Mouse (Mus musculus) lung, embryonic 15.5 days (tissue): Measurements from ENCODE around the gene Lhx3. TPM values are rescaled to one million over a fixed set of nuclear protein-coding genes. Genes with fewer than 3 reads are reported as not detected.
A peak's percentile ranks its signal among the peaks of the same experiment; 100 is the strongest.

Source experiments
- ATAC-seq: fragments of 200-750 bp; cut with Nextera tagmentation; 2 replicates; pipeline ENCODE4 v1.8.0; 2017; ENCODE audit warnings: moderate number of reproducible peaks, borderline replicate concordance; ENCODE audit not compliant: low FRiP score, low TSS enrichment; ENCODE audit errors: extremely low read depth
- H3K27ac ChIP-seq: fragments of 300-500 bp; sonication (generic); 2 replicates; pipeline ENCODE4 v1.5.1; 2015; ENCODE audit warnings: moderate library complexity, mild to moderate bottlenecking, inconsistent platforms
- H3K27me3 ChIP-seq: fragments of 300-500 bp; sonication (generic); 2 replicates; pipeline ENCODE4 v1.6.1; 2015; ENCODE audit warnings: inconsistent platforms
- H3K36me3 ChIP-seq: fragments of 300-500 bp; sonication (generic); 2 replicates; pipeline ENCODE4 v1.6.1; 2015; ENCODE audit warnings: inconsistent platforms
- H3K4me1 ChIP-seq: fragments of 300-500 bp; sonication (generic); 2 replicates; pipeline ENCODE4 v1.6.1; 2015; ENCODE audit warnings: inconsistent platforms
- H3K4me2 ChIP-seq: fragments of 300-500 bp; sonication (generic); 2 replicates; pipeline ENCODE4 v1.6.1; 2015; ENCODE audit warnings: inconsistent platforms, mild to moderate bottlenecking, moderate library complexity
- H3K4me3 ChIP-seq: fragments of 300-500 bp; sonication (generic); 2 replicates; pipeline ENCODE4 v1.5.1; 2015; ENCODE audit warnings: mild to moderate bottlenecking, inconsistent platforms
- H3K9ac ChIP-seq: fragments of 300-500 bp; sonication (generic); 2 replicates; pipeline ENCODE4 v1.6.1; 2015; ENCODE audit warnings: inconsistent platforms
- H3K9me3 ChIP-seq: fragments of 300-500 bp; sonication (generic); 2 replicates; pipeline ENCODE4 v1.6.1; 2016; ENCODE audit warnings: inconsistent platforms
- WGBS: fragments of 180-500 bp; shearing (Covaris S2); methylation state at CpG from one replicate; pipeline ENCODE4 v1.1.7; 2015; 5-methylcytosine and 5-hydroxymethylcytosine counted together
- polyA plus RNA-seq: library from polyadenylated mRNA; unstranded; fragments of >200 nt; fragmentation: Nextera tagmentation; extraction: Ambion mirVana; gene quantifications from 2 replicates; pipeline ENCODE4 v1.2.1, GENCODE M21; 2015

Lhx3 gene
- not detected in 2 replicates for polyA plus RNA-seq

GRCm38 (mm10) chr2:26208126-26208789 lies at the start of gene Lhx3:
Gene Lhx3, minus strand, starts transcription at chr2:26208289.
- Histone ChIP-seq H3K9ac (no peak within 1 kb of the TSS), H3K4me2 (no peak within 1 kb of the TSS), H3K36me3 (peaks cover 26% of the 10 kb centered on the region), H3K4me3 (no peak within 1 kb of the TSS), H3K27ac (no peak within 1 kb of the TSS), H3K9me3 (no peaks in the 10 kb centered on the region), H3K27me3 (peaks cover 48% of the 10 kb centered on the region), H3K4me1 (peaks cover 4% of the 10 kb centered on the region; the same call in 1 of the 2 replicates)
- ATAC-seq, result peak; percentile 73
- 5% methylated on average over 19 of the region's 19 CpGs for WGBS

- no peak overlapping the region for H3K9ac ChIP-seq
- no peaks in the 10 kb centered on the region for H3K9me3 ChIP-seq
- 0 out of 2 replicates have a peak, but pooled peaks cover 3% of the 10 kb centered on the region for H3K4me1 ChIP-seq
- H3K36me3 ChIP-seq, result no peaks in the 10 kb centered on the region
- no peak overlapping the region for H3K4me2 ChIP-seq
- no peak overlapping the region for H3K4me3 ChIP-seq
- WGBS, result 79% methylated on average over 16 of the region's 16 CpGs
- no peaks in the 10 kb centered on the region for H3K27me3 ChIP-seq
- ATAC-seq, result no peak
- H3K27ac ChIP-seq, result no peak overlapping the region
Observed at GRCm38 (mm10) chr2:26257315-26258096, 49.4 kb upstream of the Lhx3 start.

DNA sequence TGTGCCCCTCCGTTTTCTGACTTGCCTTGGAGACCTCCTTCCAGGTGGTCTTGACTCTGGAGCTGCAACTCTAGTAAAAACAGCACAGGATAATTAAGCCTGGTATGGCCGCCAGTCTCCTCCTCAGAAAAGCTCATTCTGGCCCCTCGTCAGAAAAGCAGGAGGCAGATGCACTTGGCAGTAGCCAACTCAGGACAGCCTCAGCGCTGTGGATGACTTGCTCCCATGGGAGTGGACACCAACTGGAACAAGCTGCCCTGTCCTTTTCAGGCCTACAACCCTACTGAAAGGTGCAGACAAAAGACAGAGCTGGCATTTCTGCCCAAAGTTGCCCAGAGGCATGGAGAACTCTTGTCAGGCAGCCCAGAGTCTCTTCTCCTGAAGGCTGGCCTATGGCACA lies 46.7 kb upstream of the Lhx3 start:
- Histone ChIP-seq H3K4me3 (no peak overlapping the region), H3K27me3 (no peaks in the 10 kb centered on the region), H3K27ac (no peak overlapping the region), H3K4me1 (0 out of 2 replicates have a peak, but pooled peaks cover 3% of the 10 kb centered on the region), H3K9ac (no peak overlapping the region), H3K9me3 (no peaks in the 10 kb centered on the region), H3K36me3 (no peaks in the 10 kb centered on the region), H3K4me2 (no peak overlapping the region)
- 59% methylated on average over 4 of the region's 4 CpGs for WGBS
- ATAC-seq, result no peak

DNA sequence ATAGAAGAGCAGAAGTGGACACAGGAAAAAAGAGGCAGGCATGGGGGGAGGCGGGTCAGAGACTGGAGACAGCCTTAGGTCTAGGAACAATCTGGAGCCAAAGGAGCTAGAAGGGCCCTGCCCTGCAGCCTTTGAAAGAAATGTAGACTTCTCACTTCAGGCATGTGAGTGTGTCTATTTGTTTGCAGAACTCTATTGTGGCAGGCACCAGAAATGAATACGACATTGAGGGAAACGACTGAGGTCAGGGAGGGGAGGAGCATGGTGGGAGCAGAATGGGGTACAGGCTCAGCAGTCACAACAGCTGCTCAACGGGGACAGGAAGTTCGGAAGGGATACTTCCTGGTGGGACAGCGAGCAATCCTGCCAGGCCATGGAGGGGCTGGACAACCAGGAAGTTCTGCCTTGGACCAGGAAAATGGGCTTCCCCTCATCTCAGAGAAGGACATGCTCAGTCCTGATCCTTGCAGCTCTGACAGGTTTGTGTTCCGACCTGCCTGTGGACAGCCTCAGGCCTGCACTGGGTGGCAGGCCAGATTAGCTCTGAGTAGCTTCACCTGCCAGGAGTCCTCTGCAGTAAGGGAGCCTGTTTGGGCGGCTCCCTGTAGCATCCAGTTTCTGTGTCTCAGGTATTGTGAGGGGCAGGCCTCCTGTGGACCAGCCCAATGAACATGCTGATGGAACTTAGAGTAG lies 44.6 kb upstream of the Lhx3 start:
- no peak overlapping the region for H3K27ac ChIP-seq
- ATAC-seq, result no peak
- no peaks in the 10 kb centered on the region for H3K9me3 ChIP-seq
- H3K27me3 ChIP-seq, result no peaks in the 10 kb centered on the region
- H3K4me2 ChIP-seq, result no peak overlapping the region
- no peak overlapping the region for H3K4me3 ChIP-seq
- WGBS, result 45% methylated on average over 8 of the region's 8 CpGs
- H3K36me3 ChIP-seq, result no peaks in the 10 kb centered on the region
- H3K9ac ChIP-seq, result no peak overlapping the region
- no peaks in the 10 kb centered on the region for H3K4me1 ChIP-seq

GRCm38 (mm10) chr2:26247531-26247930 lies 39.4 kb upstream of the Lhx3 start:
- Histone ChIP-seq H3K36me3 (no peaks in the 10 kb centered on the region), H3K4me3 (no peak overlapping the region), H3K4me2 (no peak overlapping the region), H3K4me1 (no peaks in the 10 kb centered on the region), H3K27ac (no peak overlapping the region), H3K9me3 (no peaks in the 10 kb centered on the region), H3K27me3 (no peaks in the 10 kb centered on the region), H3K9ac (no peak overlapping the region)
- 46% methylated on average over 3 of the region's 3 CpGs for WGBS
- ATAC-seq, result no peak

DNA sequence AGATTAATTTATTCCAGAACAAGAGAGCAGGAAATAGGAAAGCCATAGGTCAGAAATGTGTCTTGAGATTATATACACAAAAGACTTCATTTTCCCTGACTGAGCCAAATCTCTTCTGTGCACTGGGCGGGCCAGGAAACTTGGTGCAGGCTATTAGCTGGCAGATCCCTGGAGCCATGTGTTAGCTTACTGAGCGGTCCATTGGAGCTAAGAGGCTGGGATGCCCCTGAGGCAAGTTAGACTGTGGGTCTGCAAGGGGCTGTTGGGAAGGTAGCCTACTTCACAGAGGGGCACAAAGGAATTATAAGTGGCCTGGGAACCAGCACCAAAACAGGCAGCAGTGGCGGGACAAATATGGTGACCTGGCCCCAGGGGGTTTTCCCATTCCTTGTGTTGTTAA lies 32.8 kb upstream of the Lhx3 start:
- peaks cover 26% of the 10 kb centered on the region for H3K4me1 ChIP-seq
- ATAC-seq, result no peak
- H3K36me3 ChIP-seq, result no peaks in the 10 kb centered on the region
- H3K27ac ChIP-seq, result 0 out of 2 replicates have a peak overlapping the region, but pooled peaks have one; percentile 37
- no peak overlapping the region for H3K4me2 ChIP-seq
- no peaks in the 10 kb centered on the region for H3K27me3 ChIP-seq
- no peak overlapping the region for H3K4me3 ChIP-seq
- no peaks in the 10 kb centered on the region for H3K9me3 ChIP-seq
- 51% methylated on average over 3 of the region's 3 CpGs for WGBS
- no peak overlapping the region for H3K9ac ChIP-seq

DNA sequence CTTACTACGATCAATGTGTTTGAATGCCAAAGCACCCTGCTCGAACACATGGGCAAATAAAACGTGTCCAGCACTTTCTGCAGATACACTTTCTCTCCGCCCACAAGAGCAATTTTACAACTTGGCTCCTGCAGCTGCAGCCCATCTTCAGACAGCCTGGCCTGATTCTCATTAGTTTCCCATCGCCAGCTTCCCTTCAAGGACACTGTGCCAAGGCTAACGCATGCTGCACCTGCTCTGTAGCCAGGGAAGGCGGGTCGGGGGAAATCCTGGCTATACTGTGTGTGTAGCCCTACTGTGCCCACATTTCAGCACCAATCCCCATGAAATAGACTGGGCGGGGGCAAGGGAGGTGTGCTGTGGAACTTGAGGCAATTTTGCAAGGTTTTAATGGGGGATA lies 32.2 kb upstream of the Lhx3 start:
- Histone ChIP-seq H3K27ac (peak overlapping the region; percentile 32; the same call in 1 of the 2 replicates), H3K9ac (no peak overlapping the region), H3K4me1 (peaks cover 26% of the 10 kb centered on the region), H3K9me3 (no peaks in the 10 kb centered on the region), H3K36me3 (no peaks in the 10 kb centered on the region), H3K4me3 (no peak overlapping the region), H3K4me2 (no peak overlapping the region; the same call in 1 of the 2 replicates), H3K27me3 (no peaks in the 10 kb centered on the region)
- ATAC-seq, result peak; percentile 40; the same call in 1 of the 2 replicates
- 27% methylated on average over 9 of the region's 9 CpGs for WGBS

DNA sequence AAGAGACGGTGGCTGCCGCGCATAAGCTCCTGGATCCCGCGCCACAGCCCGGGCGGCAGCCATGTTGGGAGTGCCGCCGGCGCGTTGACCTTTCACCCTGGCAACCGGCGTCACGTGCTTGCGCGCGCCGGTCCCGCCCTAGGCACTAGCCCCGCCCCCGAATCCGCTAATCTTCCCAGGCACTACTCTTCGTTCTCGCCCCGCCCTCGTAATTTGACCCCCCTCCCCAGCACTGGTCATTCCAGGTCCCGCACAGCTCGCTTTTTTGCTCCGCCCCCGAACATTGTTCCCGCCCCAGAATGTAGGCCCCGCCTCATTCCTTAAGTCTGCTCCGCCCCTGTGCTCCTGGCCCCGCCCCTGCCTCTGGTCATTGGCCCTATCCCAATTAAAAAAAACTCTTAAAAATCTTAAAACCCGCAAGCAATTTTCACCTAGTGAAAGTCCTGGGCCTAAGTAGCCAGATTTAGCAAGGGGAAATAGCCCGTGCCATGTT lies 29.2 kb upstream of the Lhx3 start, which contains the start of gene Qsox2:
Qsox2 (minus strand) TSS at position 236 of the 493 bp plus-strand sequence.
- H3K27ac ChIP-seq, result peak within 1 kb of the TSS; percentile 67
- H3K36me3 ChIP-seq, result no peaks in the 10 kb centered on the region
- no peaks in the 10 kb centered on the region for H3K9me3 ChIP-seq
- peak within 1 kb of the TSS; percentile 80 for H3K9ac ChIP-seq
- H3K27me3 ChIP-seq, result no peaks in the 10 kb centered on the region
- H3K4me3 ChIP-seq, result peak within 1 kb of the TSS; percentile 93
- ATAC-seq, result peak; percentile 90
- H3K4me1 ChIP-seq, result peaks cover 26% of the 10 kb centered on the region
- WGBS, result under 1% methylated on average over 36 of the region's 36 CpGs
- peak within 1 kb of the TSS; percentile 89 for H3K4me2 ChIP-seq

DNA sequence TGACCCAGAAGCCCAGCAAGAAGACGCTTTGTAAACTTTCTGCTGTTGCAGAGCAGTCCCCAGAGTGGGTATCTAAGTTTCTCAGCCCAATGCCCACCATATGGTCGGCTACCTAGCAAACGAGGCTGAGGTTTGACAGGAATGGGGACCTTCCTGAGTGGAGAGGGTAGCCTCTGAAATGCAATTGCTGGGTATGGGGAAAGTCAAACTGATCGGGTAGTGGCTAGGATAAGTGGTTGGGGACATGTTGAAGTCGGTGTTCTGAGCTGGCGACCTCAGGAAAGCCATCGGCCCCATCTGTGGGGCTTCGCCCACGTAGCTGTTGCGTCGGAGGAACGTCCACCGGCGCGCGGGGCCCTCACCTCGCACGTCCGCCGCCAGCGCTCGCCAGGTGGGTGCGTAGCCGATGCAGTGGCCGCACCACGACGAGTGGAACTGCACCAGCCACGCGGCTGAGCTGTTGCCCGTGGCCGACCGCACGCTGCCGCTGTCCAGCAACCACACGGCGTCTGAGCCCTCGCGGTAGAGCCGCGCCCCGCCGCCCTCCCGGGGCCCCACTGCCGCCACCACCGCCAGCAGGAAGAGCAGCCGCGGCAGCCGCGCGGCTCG lies 28.7 kb upstream of the Lhx3 start:
- Histone ChIP-seq H3K27ac (peak overlapping the region; percentile 67), H3K4me2 (peak overlapping the region; percentile 89), H3K9me3 (no peaks in the 10 kb centered on the region), H3K27me3 (no peaks in the 10 kb centered on the region), H3K4me3 (peak overlapping the region; percentile 93), H3K4me1 (peaks cover 26% of the 10 kb centered on the region), H3K36me3 (no peaks in the 10 kb centered on the region), H3K9ac (peak overlapping the region; percentile 80)
- whole genome bisulfite sequencing, result under 1% methylated on average over 51 of the region's 51 CpGs
- ATAC-seq, result peak; percentile 61

- no peaks in the 10 kb centered on the region for H3K27me3 ChIP-seq
- H3K9ac ChIP-seq, result no peak overlapping the region
- no peaks in the 10 kb centered on the region for H3K9me3 ChIP-seq
- 70% methylated on average over 2 of the region's 2 CpGs for WGBS
- H3K4me1 ChIP-seq, result peaks cover 10% of the 10 kb centered on the region
- no peak overlapping the region for H3K4me2 ChIP-seq
- no peak overlapping the region for H3K27ac ChIP-seq
- H3K4me3 ChIP-seq, result no peak overlapping the region
- no peak for ATAC-seq
- no peaks in the 10 kb centered on the region for H3K36me3 ChIP-seq
Observed at GRCm38 (mm10) chr2:26234771-26235170, 26.7 kb upstream of the Lhx3 start.

GRCm38 (mm10) chr2:26234253-26234652 lies 26.2 kb upstream of the Lhx3 start:
- no peak overlapping the region for H3K27ac ChIP-seq
- H3K36me3 ChIP-seq, result no peaks in the 10 kb centered on the region
- no peaks in the 10 kb centered on the region for H3K27me3 ChIP-seq
- H3K9ac ChIP-seq, result no peak overlapping the region
- H3K4me2 ChIP-seq, result no peak overlapping the region
- ATAC-seq, result no peak
- H3K4me1 ChIP-seq, result peaks cover 8% of the 10 kb centered on the region
- H3K4me3 ChIP-seq, result no peak overlapping the region
- WGBS, result 60% methylated on average over 5 of the region's 5 CpGs
- H3K9me3 ChIP-seq, result no peaks in the 10 kb centered on the region
